In the genomic region with DNA sequence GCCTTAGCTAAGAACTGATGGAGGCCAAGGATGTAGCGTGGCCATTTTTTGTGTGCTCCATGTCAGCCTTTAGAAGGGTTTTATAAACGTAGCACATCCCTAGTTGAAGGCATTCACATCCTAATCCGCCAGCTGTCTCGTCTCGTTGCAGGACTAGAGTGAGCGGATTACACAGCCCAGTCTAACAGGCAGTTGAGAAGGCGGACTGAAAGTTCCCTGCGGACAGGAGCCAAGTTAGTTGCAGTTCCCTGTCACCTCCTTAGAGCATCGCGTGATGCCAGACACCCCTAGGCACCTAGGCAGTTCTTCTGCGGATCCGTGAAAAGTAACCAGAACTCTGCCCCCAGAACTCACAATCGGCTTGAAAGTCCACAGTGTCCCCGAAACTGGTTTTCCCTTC, we compare ENCODE assay signal across 8 mouse cellular contexts. TPM values are rescaled to one million over a fixed set of nuclear protein-coding genes. Genes with fewer than 3 reads are reported as not detected.
DNase-seq lines count a peak whose midpoint lies in the region; ATAC-seq and TF ChIP-seq lines count a peak whose summit lies in the region.

No protein-coding gene starts in this region.

- ATAC-seq in granulocyte monocyte progenitor cell, adult 5-6 weeks (replicated peaks; ENCODE audit: poor library complexity, severe bottlenecking): peak; percentile 40
- ATAC-seq in liver, postnatal 0 days: no peak
- ATAC-seq in neural tube, embryonic 14.5 days (ENCODE audit: low read depth): no peak

- peaks cover 10% of the 10 kb centered on the region for H3K36me3 ChIP-seq in liver, postnatal 0 days (replicated peaks; ENCODE audit: insufficient read depth, low read length)
- no peaks in the 10 kb centered on the region for H3K36me3 ChIP-seq in neural tube, embryonic 14.5 days (ENCODE audit: control insufficient read depth, insufficient read depth, low read length)

- peak overlapping the region; percentile 95 for H3K27ac ChIP-seq in layer of hippocampus, adult 2 months
- peak overlapping the region; percentile 98 for H3K27ac ChIP-seq in liver, postnatal 0 days (ENCODE audit: low read depth)
- H3K27ac ChIP-seq in neural tube, embryonic 14.5 days (ENCODE audit: low read depth, low read length): peak overlapping the region; percentile 91

- H3K27me3 ChIP-seq in liver, postnatal 0 days (ENCODE audit: insufficient read depth, low read length): no peaks in the 10 kb centered on the region
- H3K27me3 ChIP-seq in neural tube, embryonic 14.5 days (ENCODE audit: control insufficient read depth, insufficient read depth, low read length): no peaks in the 10 kb centered on the region

- peak overlapping the region; percentile 79 for H3K9ac ChIP-seq in liver, postnatal 0 days (replicated peaks)
- peak overlapping the region; percentile 96 for H3K9ac ChIP-seq in neural tube, embryonic 14.5 days (replicated peaks; ENCODE audit: low read depth, low read length)

- H3K9me3 ChIP-seq in liver, postnatal 0 days (ENCODE audit: low read length): no peaks in the 10 kb centered on the region
- no peaks in the 10 kb centered on the region for H3K9me3 ChIP-seq in neural tube, embryonic 14.5 days (ENCODE audit: control insufficient read depth, low read length)

- peaks cover 42% of the 10 kb centered on the region for H3K4me1 ChIP-seq in liver, postnatal 0 days (ENCODE audit: insufficient read depth)
- peaks cover 10% of the 10 kb centered on the region; the same call in 1 of the 2 replicates for H3K4me1 ChIP-seq in neural tube, embryonic 14.5 days (ENCODE audit: control insufficient read depth, insufficient read depth, low read length)

- DNase-seq in layer of hippocampus, adult 2 months (ENCODE audit: low spot score in 2 of 2): peak in 1 of 2 experiments; percentile 13
- DNase-seq in layer of hippocampus, adult 11-12 months (ENCODE audit: low spot score): no peak
- DNase-seq in c-Kit-positive CD71-negative TER-119-negative erythroid progenitor cells, embryonic 14.5 days (ENCODE audit: low read depth): peak; percentile 22
- peak; percentile 51 for DNase-seq in kidney, adult 18-20 months
- DNase-seq in liver, postnatal 0 days: no peak
- DNase-seq in natural killer cell, adult 2 months (ENCODE audit: low spot score in 2 of 2): no peak

- WGBS in liver, postnatal 0 days (ENCODE audit: insufficient replicate concordance): 3% methylated on average over 14 of the region's 14 CpGs
- WGBS in neural tube, embryonic 14.5 days: 5% methylated on average over 14 of the region's 14 CpGs

- H3K4me2 ChIP-seq in liver, postnatal 0 days (ENCODE audit: low read depth, low read length): peak overlapping the region; percentile 96
- peak overlapping the region; percentile 93 for H3K4me2 ChIP-seq in neural tube, embryonic 14.5 days (ENCODE audit: low read depth, low read length)

- TF ChIP-seq EP300 in liver, postnatal 0 days (IDR thresholded peaks at IDR 0.05; ENCODE audit: low read depth): no peak

- TF ChIP-seq CTCF in layer of hippocampus, adult 2 months (conservative IDR thresholded peaks at IDR 0.05): no peak
- TF ChIP-seq CTCF in liver, postnatal 0 days (IDR thresholded peaks at IDR 0.05; ENCODE audit: low read depth): no peak

- H3K4me3 ChIP-seq in layer of hippocampus, adult 2 months: peak overlapping the region; percentile 76
- H3K4me3 ChIP-seq in liver, postnatal 0 days (ENCODE audit: low read depth, low read length): peak overlapping the region; percentile 65
- H3K4me3 ChIP-seq in neural tube, embryonic 14.5 days (ENCODE audit: low read depth, low read length): peak overlapping the region; percentile 70

RNA-seq across cellular contexts. Expression of gene A930033H14Rik, which starts 0.9 kb away (rescaled TPM):
- total RNA-seq in layer of hippocampus, adult 2 months (2021): 1 to 10 TPM; 2.6 to 2.8 TPM
- 2.6 and 4.3 TPM in 2 replicates for total RNA-seq in granulocyte monocyte progenitor cell, adult 5-6 weeks (2014; fragmentation: Nextera tagmentation)
- total RNA-seq in granulocyte monocyte progenitor cell, adult 5-6 weeks (2017): 1.2 and 1.5 TPM in 2 replicates
- 0.89 and 1.2 TPM in 2 replicates for polyA plus RNA-seq in liver, postnatal 0 days (2015; fragmentation: Nextera tagmentation; extraction: Ambion mirVana)
- 1.5 and 1.8 TPM in 2 replicates for polyA plus RNA-seq in neural tube, embryonic 14.5 days (2014; fragmentation: Nextera tagmentation; extraction: Ambion mirVana)

Comparison
In these comparisons a context has a peak if more than half of its experiments do, and no peak if none do; other contexts are left out.
1. DNase-seq: peak in c-Kit-positive CD71-negative TER-119-negative erythroid progenitor cells, embryonic 14.5 days (single experiment) and kidney, adult 18-20 months (single experiment); none in layer of hippocampus, adult 11-12 months (single experiment), liver, postnatal 0 days (single experiment) and natural killer cell, adult 2 months (0 of 2).
2. Peak in every context shown above with its lines, with median percentiles within 50 percentile points of each other: H3K27ac ChIP-seq and H3K4me3 ChIP-seq.